Mouse (Mus musculus): Measurements from ENCODE around the gene Gm6592. TPM values are rescaled to one million over a fixed set of nuclear protein-coding genes. Genes with fewer than 3 reads are reported as not detected.
A peak's percentile ranks its signal among the peaks of the same experiment; 100 is the strongest.
"Not testable (repeated sequence)": the region's sequence is repeated elsewhere in the genome, so short reads cannot be mapped to it uniquely, and the experiment has no call there.

Gm6592 gene
- not detected in 2 replicates for polyA plus RNA-seq (2015; fragmentation: Nextera tagmentation; extraction: Ambion mirVana)

- Histone ChIP-seq H3K36me3 (no peaks in the 10 kb centered on the region), H3K27ac (no peak within 1 kb of the TSS), H3K9ac (no peak within 1 kb of the TSS), H3K9me3 (no peaks in the 10 kb centered on the region), H3K4me2 (no peak within 1 kb of the TSS), H3K4me1 (no peaks in the 10 kb centered on the region), H3K4me3 (replicated peaks) (no peak within 1 kb of the TSS), H3K27me3 (replicated peaks) (no peaks in the 10 kb centered on the region)
- 56% methylated on average over 1 of the region's 1 CpGs for WGBS
- no peak for ATAC-seq (ENCODE audit: insufficient read depth, low FRiP score, low read depth)
These were observed at the start of gene Gm6592 for GRCm38 (mm10) chrX:8843694-8844093. Gm6592 (plus strand) TSS chrX:8843994.

- H3K36me3 ChIP-seq; H3K4me3 ChIP-seq (replicated peaks); H3K9ac ChIP-seq; H3K4me1 ChIP-seq; H3K27me3 ChIP-seq (replicated peaks); ATAC-seq (ENCODE audit: insufficient read depth, low FRiP score, low read depth); H3K9me3 ChIP-seq; H3K27ac ChIP-seq; H3K4me2 ChIP-seq: not testable (repeated sequence)
- 72% methylated on average over 4 of the region's 4 CpGs for WGBS
These were observed 40.4 kb upstream of the Gm6592 start, which contains the start of gene Ssxb5 for GRCm38 (mm10) chrX:8803391-8803790. Ssxb5 (plus strand) TSS chrX:8803691.

DNA sequence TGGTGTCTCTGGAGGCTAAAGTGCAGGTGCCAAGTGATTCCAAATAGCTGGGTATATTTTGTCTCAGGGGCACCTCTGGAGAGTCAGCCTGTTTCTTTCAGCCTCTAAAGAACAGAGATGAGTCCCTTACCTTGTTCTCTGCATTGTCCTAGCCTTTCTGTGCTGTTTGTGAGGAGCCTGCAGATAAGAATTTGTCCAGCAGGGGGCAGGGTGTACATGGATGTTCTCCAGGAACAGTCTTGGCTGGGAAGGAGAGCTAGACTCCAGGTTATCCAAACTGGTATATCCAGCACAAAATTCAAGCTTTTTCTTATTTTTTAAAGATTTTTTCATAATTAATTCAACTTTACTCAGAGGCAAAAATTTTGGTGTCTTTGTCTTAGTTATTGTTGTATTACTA, 11.8 kb upstream of the Gm6592 start:
- no peaks in the 10 kb centered on the region for H3K9me3 ChIP-seq
- no peak for ATAC-seq (ENCODE audit: insufficient read depth, low FRiP score, low read depth)

GRCm38 (mm10) chrX:8852486-8852885, 8.7 kb downstream of the Gm6592 start:
- no peaks in the 10 kb centered on the region for H3K9me3 ChIP-seq
- no peak overlapping the region for H3K9ac ChIP-seq
- H3K27ac ChIP-seq, result no peak overlapping the region
- no peaks in the 10 kb centered on the region for H3K4me1 ChIP-seq
- 84% methylated on average over 10 of the region's 10 CpGs for WGBS
- no peaks in the 10 kb centered on the region for H3K36me3 ChIP-seq
- no peak for ATAC-seq (ENCODE audit: insufficient read depth, low FRiP score, low read depth)
- H3K4me3 ChIP-seq (replicated peaks), result no peak overlapping the region
- H3K27me3 ChIP-seq (replicated peaks), result no peaks in the 10 kb centered on the region
- H3K4me2 ChIP-seq, result no peak overlapping the region

More for the DNA sequence above, 11.8 kb upstream of the Gm6592 start:
- H3K4me3 ChIP-seq (replicated peaks), result no peak overlapping the region
- no peaks in the 10 kb centered on the region for H3K36me3 ChIP-seq
- no peaks in the 10 kb centered on the region for H3K27me3 ChIP-seq (replicated peaks)
- no peak overlapping the region for H3K4me2 ChIP-seq
- H3K27ac ChIP-seq, result no peak overlapping the region
- no peaks in the 10 kb centered on the region for H3K4me1 ChIP-seq
- H3K9ac ChIP-seq, result no peak overlapping the region

- not testable (repeated sequence) for H3K4me3 ChIP-seq (replicated peaks); ATAC-seq (ENCODE audit: insufficient read depth, low FRiP score, low read depth); H3K4me1 ChIP-seq; H3K36me3 ChIP-seq; H3K27ac ChIP-seq; H3K27me3 ChIP-seq (replicated peaks); H3K9me3 ChIP-seq; H3K9ac ChIP-seq; H3K4me2 ChIP-seq
- 4% methylated on average over 3 of the region's 3 CpGs for WGBS
These were observed 20.5 kb downstream of the Gm6592 start for GRCm38 (mm10) chrX:8864331-8864730.

DNA sequence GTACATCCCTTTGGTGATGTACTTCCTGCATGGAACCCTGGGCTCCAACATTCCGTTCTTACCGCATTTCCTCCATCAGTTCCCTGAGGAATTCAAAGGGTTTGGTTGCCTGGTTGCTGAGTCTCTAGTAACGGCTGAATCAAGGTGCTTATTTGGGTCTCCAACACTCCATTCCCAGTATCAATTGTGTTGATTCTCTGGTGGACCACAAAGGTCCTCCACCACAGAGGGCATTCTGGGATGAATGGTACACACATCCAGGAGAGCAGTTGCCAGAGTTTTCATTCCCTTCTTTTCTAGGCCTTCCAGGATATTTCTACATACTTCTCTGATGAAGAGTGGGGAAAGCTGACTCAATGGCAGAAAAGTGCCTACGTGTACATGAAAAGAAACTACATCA, 30.2 kb downstream of the Gm6592 start, which contains the start of gene Gm5751:
Gene Gm5751 (plus strand): TSS at position 301 of the 400 bp plus-strand sequence.
- not testable (repeated sequence) for H3K36me3 ChIP-seq; ATAC-seq (ENCODE audit: insufficient read depth, low FRiP score, low read depth); H3K9ac ChIP-seq

DNA sequence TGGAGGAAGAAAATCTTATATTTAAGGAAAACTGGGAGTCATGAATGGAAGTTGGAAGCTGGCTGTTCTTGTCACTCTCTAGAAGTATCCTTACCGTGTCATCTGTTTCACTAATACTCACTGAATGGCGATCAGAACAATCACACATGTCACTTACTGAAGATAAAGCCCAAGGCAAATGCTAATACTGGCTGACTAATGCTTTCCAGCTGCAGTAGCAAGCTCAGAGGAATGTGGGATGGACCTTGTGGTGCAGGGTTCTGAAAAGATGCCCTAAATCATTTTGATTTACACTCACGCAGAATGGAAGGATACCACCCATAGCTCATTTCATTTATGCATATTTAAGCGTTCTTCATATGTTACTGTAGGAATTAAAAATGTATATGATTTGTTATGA, 40.5 kb downstream of the Gm6592 start:
- 71% methylated on average over 4 of the region's 4 CpGs for WGBS

More for the DNA sequence above, 30.2 kb downstream of the Gm6592 start, which contains the start of gene Gm5751:
- not testable (repeated sequence) for H3K4me1 ChIP-seq; H3K27me3 ChIP-seq (replicated peaks); H3K4me3 ChIP-seq (replicated peaks); H3K9me3 ChIP-seq; H3K27ac ChIP-seq; H3K4me2 ChIP-seq
- 85% methylated on average over 3 of the region's 4 CpGs for WGBS

DNA sequence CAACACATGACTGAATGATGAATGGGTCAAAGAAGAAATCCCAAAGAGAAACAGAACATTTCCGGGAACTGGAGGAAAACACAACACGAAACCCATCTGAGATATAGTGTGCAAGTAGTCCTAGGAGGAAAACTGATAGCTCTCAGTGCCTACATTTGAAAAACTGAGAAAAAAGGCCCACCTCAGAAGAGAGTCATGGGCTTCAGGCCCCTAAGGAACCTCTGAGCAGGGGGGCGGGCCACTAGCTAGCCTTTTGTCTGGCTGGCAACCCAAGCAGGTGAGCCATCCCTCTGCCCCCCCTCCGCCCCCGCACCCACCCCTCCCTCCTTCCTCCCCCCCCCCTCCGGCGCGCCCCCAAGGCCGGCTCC, 48.2 kb downstream of the Gm6592 start:
- ATAC-seq (ENCODE audit: insufficient read depth, low FRiP score, low read depth), result no peak
- Histone ChIP-seq H3K27ac (no peak overlapping the region), H3K27me3 (replicated peaks) (no peaks in the 10 kb centered on the region)

More for the DNA sequence above, 40.5 kb downstream of the Gm6592 start:
- H3K27me3 ChIP-seq (replicated peaks), result no peaks in the 10 kb centered on the region
- no peaks in the 10 kb centered on the region for H3K4me1 ChIP-seq
- H3K36me3 ChIP-seq, result no peaks in the 10 kb centered on the region
- ATAC-seq (ENCODE audit: insufficient read depth, low FRiP score, low read depth), result no peak
- no peak overlapping the region for H3K4me3 ChIP-seq (replicated peaks)
- H3K9ac ChIP-seq, result no peak overlapping the region
- no peaks in the 10 kb centered on the region for H3K9me3 ChIP-seq
- no peak overlapping the region for H3K4me2 ChIP-seq
- no peak overlapping the region for H3K27ac ChIP-seq

DNA sequence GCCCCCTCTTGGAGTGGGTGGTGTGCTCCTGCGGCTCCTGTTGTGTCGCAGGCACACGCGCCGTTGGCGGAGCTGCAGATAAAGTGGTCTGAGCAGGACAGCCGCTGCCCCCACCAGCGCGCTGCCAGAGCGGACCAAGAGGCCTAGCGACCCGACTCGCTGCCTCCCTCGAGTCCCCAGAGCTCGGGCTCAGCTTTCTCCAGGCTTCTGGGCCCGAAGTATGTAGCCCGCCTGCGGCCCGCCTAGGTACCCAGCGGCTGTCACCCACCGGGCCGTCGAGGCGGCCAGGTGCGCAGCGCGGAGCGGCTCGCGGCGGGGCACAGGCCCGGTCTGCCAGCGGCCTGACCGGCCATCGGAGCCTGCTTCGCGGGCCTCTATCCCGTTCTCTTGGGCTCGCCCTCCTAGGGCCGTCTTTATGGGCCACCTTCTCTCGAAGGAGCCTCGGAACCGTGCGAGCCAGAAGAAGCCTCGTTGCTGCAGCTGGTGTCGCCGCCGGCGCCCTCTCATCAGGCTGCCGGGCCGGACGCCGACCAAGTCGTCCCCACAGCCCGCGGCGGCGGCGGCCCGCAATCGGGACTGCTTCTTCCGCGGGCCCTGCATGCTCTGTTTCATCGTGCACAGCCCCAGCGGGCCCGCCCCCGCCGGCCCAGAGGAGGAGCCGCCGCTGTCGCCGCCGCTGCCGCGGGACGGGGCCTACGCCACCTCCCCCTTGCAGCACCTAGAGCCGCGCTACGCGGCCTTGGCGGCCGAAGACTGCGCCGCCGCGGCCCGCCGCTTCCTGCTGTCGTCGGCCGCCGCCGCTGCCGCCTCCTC, 48.8 kb downstream of the Gm6592 start, which contains the start of gene B630019K06Rik:
Gene B630019K06Rik (plus strand): TSS at position 40 of the 813 bp plus-strand sequence.
- no peaks in the 10 kb centered on the region for H3K4me1 ChIP-seq
- peak within 1 kb of the TSS; percentile 44 for H3K9ac ChIP-seq
- peak within 1 kb of the TSS; percentile 75 for H3K4me2 ChIP-seq
- WGBS, result 17% methylated on average over 73 of the region's 95 CpGs
- H3K36me3 ChIP-seq, result no peaks in the 10 kb centered on the region
- H3K27me3 ChIP-seq (replicated peaks), result no peaks in the 10 kb centered on the region
- H3K9me3 ChIP-seq, result no peaks in the 10 kb centered on the region
- peak within 1 kb of the TSS; percentile 85 for H3K27ac ChIP-seq
- ATAC-seq (ENCODE audit: insufficient read depth, low FRiP score, low read depth), result peak; percentile 90
- peak within 1 kb of the TSS; percentile 56 for H3K4me3 ChIP-seq (replicated peaks)

More for the DNA sequence above, 48.2 kb downstream of the Gm6592 start:
- Histone ChIP-seq H3K36me3 (no peaks in the 10 kb centered on the region), H3K4me2 (peak overlapping the region; percentile 75), H3K9ac (no peak overlapping the region), H3K4me1 (no peaks in the 10 kb centered on the region), H3K9me3 (no peaks in the 10 kb centered on the region), H3K4me3 (replicated peaks) (peak overlapping the region; percentile 56)
- 37% methylated on average over 3 of the region's 9 CpGs for WGBS

- Histone ChIP-seq H3K4me1 (no peaks in the 10 kb centered on the region), H3K9ac (peak overlapping the region; percentile 44), H3K4me2 (peak overlapping the region; percentile 75), H3K27ac (peak overlapping the region; percentile 85), H3K4me3 (replicated peaks) (peak overlapping the region; percentile 56), H3K9me3 (no peaks in the 10 kb centered on the region), H3K36me3 (no peaks in the 10 kb centered on the region), H3K27me3 (replicated peaks) (no peaks in the 10 kb centered on the region)
- WGBS, result 16% methylated on average over 17 of the region's 42 CpGs
- ATAC-seq (ENCODE audit: insufficient read depth, low FRiP score, low read depth), result peak; percentile 53; the same call in 1 of the 2 replicates
These were observed 49.4 kb downstream of the Gm6592 start for GRCm38 (mm10) chrX:8893182-8893651.
